Mouse (Mus musculus) frontal cortex, postnatal 14 days (tissue): ENCODE results near the gene Calhm2.
A peak's percentile ranks its signal among the peaks of the same experiment; 100 is the strongest.
"Not testable (repeated sequence)": the region's sequence is repeated elsewhere in the genome, so short reads cannot be mapped to it uniquely, and the experiment has no call there.

Experiments
- DNase-seq, 2 experiments: peaks; one replicate each; pipeline ENCODE4 v3.0.0; 2022; ENCODE audit warnings: low spot score in 2 of 2

The Calhm2 gene

GRCm38 (mm10) chr19:47151332-47152061, 13.4 kb upstream of the Calhm2 start:
- DNase-seq: no peak

- no peak for DNase-seq
These were observed 11.8 kb upstream of the Calhm2 start for GRCm38 (mm10) chr19:47149854-47150253.

GRCm38 (mm10) chr19:47148267-47148847, 10.3 kb upstream of the Calhm2 start:
- DNase-seq: no peak

GRCm38 (mm10) chr19:47144154-47144553, 6.1 kb upstream of the Calhm2 start, which contains the start of gene Calhm1:
Calhm1 (minus strand) TSS chr19:47144254.
- DNase-seq: no peak

DNA sequence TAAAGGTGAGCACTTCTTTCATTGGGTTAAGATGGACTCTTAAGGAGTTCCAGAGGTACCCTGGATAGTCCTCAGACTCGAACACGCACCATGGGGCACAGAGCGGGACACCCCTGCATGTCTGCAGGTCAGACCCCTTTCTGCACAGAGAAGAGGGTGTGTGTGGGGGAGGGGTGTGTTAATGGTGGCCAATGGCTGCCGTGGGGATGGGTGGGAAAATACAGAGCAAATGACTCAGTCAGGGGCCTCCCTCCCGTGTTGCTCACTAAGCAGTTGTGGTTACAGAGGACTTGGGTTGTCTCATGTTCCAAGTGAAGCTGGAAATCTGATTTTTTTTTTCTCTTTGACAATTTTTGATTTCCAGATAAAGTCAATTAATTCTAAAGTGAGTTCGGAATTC, 4.3 kb upstream of the Calhm2 start:
- DNase-seq: no peak

DNA sequence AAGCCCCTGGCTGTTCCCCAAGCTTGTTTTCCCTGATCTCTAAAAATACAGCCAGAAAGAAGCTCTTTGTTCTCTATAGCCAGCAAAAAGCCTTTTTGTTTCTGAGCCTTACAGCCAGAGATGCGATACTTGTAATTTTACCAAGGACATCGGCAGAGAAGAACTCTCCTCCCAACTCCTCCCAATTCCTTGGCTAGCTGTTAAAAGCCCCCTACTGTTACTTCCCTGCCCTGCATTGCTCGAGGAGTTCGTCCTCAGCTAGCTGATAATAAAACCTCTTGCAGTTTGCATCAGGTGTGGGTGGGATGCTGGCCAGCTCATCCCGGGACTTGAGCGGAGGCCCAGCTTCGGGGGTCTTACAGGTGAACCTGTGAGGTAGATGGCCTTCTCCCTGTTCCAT, 1.5 kb upstream of the Calhm2 start:
- not testable (repeated sequence) for DNase-seq

GRCm38 (mm10) chr19:47137051-47137581, 978 bp downstream of the Calhm2 start:
- no peak for DNase-seq

DNA sequence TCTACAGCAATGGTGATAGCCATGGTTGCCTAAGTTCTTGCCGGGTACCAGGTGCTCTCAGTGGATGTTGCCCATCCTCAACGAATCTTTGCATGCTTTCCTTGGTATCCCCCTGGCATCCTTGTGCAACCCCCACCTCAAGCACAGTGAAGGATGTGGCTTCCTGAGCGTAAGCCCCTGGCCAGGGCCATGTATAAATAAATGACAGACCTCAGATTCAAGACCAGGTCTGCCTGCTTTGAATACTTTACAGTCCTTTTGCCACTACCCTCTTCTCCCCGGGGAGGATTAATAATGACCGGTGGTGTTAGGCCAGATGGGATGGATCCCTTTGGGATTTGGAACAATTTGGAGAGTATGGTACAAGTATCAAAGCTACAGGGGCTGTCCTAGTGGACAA, 1.9 kb downstream of the Calhm2 start:
- DNase-seq: no peak

GRCm38 (mm10) chr19:47135568-47135967, 2.5 kb downstream of the Calhm2 start:
- DNase-seq: no peak

DNA sequence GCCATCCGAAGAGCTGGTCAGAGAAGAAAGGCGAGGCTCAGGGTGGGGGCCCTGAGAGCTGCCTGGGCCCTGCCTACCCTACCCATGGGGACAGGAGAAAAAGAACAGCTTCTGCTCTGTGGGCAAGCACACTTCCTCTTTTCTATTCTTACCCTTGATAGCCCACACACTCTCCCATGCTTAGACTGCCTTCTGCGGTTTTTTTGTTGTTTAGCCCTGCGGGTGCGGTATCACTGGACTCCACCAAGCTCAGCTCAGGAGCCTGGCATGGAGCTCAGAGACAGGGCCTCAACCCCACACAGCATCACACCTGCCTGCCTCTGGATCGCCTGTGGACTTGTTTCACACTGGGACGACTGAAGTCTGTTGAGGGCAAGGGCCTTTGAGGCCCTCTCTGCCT, 4.9 kb downstream of the Calhm2 start:
- DNase-seq: no peak

- no peak for DNase-seq
These were observed 7.5 kb downstream of the Calhm2 start for GRCm38 (mm10) chr19:47130551-47131125.

DNA sequence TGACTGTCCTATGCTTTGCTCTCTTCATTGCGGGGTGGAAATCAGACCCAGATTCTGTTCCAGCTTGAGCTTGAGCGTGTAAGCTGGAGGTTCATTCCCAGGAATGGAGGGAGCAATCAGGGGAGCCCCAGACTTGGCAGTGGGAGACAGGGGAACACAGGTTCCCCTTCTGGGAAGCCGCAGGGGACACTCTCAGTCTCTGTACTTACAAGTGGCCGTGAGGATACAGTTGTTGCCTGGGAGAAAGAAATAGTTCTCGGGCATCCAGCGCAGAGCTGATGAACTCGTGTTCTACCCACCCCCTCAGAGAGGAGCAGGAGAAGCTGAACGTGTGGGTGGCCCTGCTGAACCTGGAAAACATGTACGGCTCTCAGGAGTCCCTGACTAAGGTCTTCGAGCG, 9.3 kb downstream of the Calhm2 start:
- no peak for DNase-seq

GRCm38 (mm10) chr19:47128164-47128563, 9.9 kb downstream of the Calhm2 start:
- DNase-seq: no peak

GRCm38 (mm10) chr19:47122802-47123201, 15.3 kb downstream of the Calhm2 start:
- DNase-seq: no peak

DNA sequence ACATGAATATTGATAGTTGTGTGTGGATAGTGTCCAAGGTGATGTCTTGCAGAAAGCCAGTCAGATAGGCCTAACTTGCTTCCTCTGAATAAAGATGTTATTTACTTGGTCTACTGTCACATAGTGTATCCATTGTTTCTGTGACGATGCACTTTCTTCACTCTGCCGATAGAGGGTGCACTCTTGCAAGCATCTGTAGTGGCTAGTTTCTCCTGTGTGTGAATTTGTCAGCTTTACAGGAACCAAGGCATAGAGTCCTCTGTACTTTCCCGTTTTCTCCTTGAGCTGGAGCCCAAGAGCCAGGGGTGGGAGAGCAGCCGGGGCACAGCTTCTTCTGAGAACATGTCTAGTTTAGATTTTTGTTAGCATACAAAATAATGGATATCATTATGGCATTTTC, 17.0 kb downstream of the Calhm2 start:
- DNase-seq: no peak

DNA sequence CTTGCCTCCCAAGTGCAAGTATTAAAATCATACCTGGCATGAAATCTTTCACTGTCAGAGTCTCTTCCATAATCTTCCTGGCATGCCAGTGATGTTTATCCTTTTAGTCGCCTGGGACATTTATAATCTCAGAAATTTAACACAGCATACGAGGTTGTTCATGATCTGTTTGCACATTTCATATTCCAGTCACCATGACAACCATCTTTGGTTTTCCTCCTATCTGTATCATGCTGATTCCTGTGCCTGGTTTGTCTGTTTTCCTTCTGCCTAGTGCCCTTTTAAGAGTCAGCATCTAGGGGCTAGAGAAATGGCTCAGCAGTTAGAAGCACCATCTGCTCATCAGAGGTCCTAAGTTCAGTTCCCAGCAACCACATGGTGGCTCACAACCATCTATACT, 19.5 kb downstream of the Calhm2 start:
- no peak for DNase-seq

DNA sequence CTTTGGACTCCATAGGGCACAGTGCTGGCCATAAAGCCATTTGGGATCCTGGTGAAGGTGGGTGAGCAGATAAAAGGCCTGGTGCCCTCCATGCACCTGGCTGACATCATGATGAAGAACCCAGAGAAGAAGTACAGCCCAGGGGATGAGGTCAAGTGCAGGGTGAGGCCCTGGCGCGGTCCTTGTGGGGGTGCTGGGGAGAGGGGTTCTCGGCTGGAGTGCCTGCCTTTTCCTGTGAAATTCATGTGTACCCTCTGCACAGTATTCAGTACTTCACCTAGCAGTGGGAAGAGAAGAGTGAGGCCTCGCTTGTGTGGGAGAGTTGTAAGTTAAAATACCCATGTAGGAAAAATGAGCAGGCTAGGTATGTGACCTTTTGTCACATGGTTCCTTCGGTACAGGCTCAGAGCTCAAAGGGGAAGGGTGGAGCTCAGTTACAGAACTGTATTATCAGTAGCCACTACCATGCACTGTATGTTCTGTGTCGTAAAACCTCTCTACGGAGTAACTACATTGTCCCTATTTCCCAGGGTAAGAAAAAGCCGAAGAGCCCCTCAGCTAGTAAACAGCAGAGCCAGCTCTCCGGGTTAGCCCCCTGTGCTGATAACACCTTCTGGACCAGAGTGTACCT, 33.3 kb downstream of the Calhm2 start:
- no peak for DNase-seq

GRCm38 (mm10) chr19:47101080-47101479, 37.0 kb downstream of the Calhm2 start:
- DNase-seq: no peak

GRCm38 (mm10) chr19:47090550-47091156, 47.4 kb downstream of the Calhm2 start, which contains the start of the genes Usmg5 and Pdcd11:
Usmg5 (minus strand) TSS chr19:47090647.
Pdcd11 (plus strand) TSS chr19:47090768.
- DNase-seq: peak; percentile 95 to 96

- peak; percentile 12 to 21 for DNase-seq
These were observed 48.2 kb downstream of the Calhm2 start for GRCm38 (mm10) chr19:47089718-47090525.

DNA sequence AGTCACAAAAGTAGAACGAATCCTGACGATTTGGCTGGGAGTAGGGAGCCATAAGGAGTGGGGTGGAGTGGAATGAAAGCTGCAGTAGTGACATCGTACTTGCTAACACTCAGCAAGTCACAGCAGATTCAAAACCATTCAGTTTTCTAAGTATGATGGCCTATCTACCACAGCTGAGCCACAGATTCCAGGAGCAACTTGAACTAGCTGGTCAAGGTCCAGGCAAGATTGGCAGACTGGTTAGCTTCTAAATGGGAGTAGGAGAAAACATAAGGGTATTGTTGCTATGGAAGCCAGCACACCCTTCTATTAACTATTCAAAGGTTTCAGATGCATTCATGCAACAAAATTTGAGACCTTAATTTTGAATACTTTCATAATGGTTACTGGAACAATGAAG, 49.9 kb downstream of the Calhm2 start:
- DNase-seq: no peak
